Mouse (Mus musculus) intestine, embryonic 14.5 days (tissue): ENCODE results near the gene Spsb2. TPM values are rescaled to one million over a fixed set of nuclear protein-coding genes. Genes with fewer than 3 reads are reported as not detected.

Source experiments
- polyA plus RNA-seq: library from polyadenylated mRNA; unstranded; fragments of >200 nt; fragmentation: Nextera tagmentation; extraction: Ambion mirVana; gene quantifications from 2 replicates; pipeline ENCODE4 v1.2.1, GENCODE M21; 2014

Spsb2 gene
- polyA plus RNA-seq, 1 experiment from 2014 or later, result 7.3 TPM

Other genes with a start within 250 kb of the Spsb2 start
- not detected in 2 replicates for gene C1rb, start 238.4 kb upstream of the Spsb2 start, polyA plus RNA-seq
- gene C1s2, start 172.6 kb upstream of the Spsb2 start, polyA plus RNA-seq, result not detected in 2 replicates
- gene Lpcat3, start 145.6 kb upstream of the Spsb2 start, polyA plus RNA-seq, result 75.5 and 79.8 TPM in 2 replicates
- gene Emg1, start 96.5 kb upstream of the Spsb2 start, polyA plus RNA-seq, result 248 and 249 TPM in 2 replicates
- 414 and 436 TPM in 2 replicates for gene Phb2, start 96.3 kb upstream of the Spsb2 start, polyA plus RNA-seq
- 11.7 and 14.1 TPM in 2 replicates for gene Ptpn6, start 69.9 kb upstream of the Spsb2 start, polyA plus RNA-seq
- gene Grcc10, start 67.3 kb upstream of the Spsb2 start, polyA plus RNA-seq, result 440 and 466 TPM in 2 replicates
- not detected in 2 replicates for gene Gm45234, start 52.6 kb upstream of the Spsb2 start, polyA plus RNA-seq
- 12.1 TPM in 2 replicates for gene Atn1, start 52.1 kb upstream of the Spsb2 start, polyA plus RNA-seq
- gene Eno2, start 39.0 kb upstream of the Spsb2 start, polyA plus RNA-seq, result 7.6 and 8.0 TPM in 2 replicates
- 0.45 and 0.47 TPM in 2 replicates for gene Lrrc23, start 28.9 kb upstream of the Spsb2 start, polyA plus RNA-seq
- 1,059 and 1,108 TPM in 2 replicates for gene Tpi1, start 5.6 kb downstream of the Spsb2 start, polyA plus RNA-seq
- 126 and 127 TPM in 2 replicates for gene Usp5, start 20.8 kb downstream of the Spsb2 start, polyA plus RNA-seq
- gene Cdca3, start 20.9 kb downstream of the Spsb2 start, polyA plus RNA-seq, result 178 and 183 TPM in 2 replicates
- gene Gnb3, start 31.6 kb downstream of the Spsb2 start, polyA plus RNA-seq, result 2.7 TPM in 2 replicates
- gene P3h3, start 49.1 kb downstream of the Spsb2 start, polyA plus RNA-seq, result 28.1 and 28.8 TPM in 2 replicates
- 0.65 and 1.2 TPM in 2 replicates for gene Gpr162, start 55.3 kb downstream of the Spsb2 start, polyA plus RNA-seq
- 0.28 and 0.37 TPM in 2 replicates for gene Cd4, start 79.6 kb downstream of the Spsb2 start, polyA plus RNA-seq
- gene Lag3, start 103.0 kb downstream of the Spsb2 start, polyA plus RNA-seq, result 1.8 and 2.1 TPM in 2 replicates
- gene Ptms, start 111.4 kb downstream of the Spsb2 start, polyA plus RNA-seq, result 232 and 257 TPM in 2 replicates
- 352 and 357 TPM in 2 replicates for gene Mlf2, start 122.7 kb downstream of the Spsb2 start, polyA plus RNA-seq
- 155 and 159 TPM in 2 replicates for gene Cops7a, start 156.9 kb downstream of the Spsb2 start, polyA plus RNA-seq
- 0.85 and 1.2 TPM in 2 replicates for gene Pianp, start 188.0 kb downstream of the Spsb2 start, polyA plus RNA-seq
- 9.2 and 10.8 TPM in 2 replicates for gene Zfp384, start 200.5 kb downstream of the Spsb2 start, polyA plus RNA-seq
- 94.4 and 108 TPM in 2 replicates for gene Ing4, start 231.1 kb downstream of the Spsb2 start, polyA plus RNA-seq
- gene Acrbp, start 241.0 kb downstream of the Spsb2 start, polyA plus RNA-seq, result 11.4 and 13.4 TPM in 2 replicates